Mouse (Mus musculus): Measurements from ENCODE around the gene Agbl1.

- TF ChIP-seq CTCF (conservative IDR thresholded peaks at IDR 0.05; ENCODE audit: insufficient read depth, insufficient read length, low read depth, low read length) (no peak), POLR2A (IDR thresholded peaks at IDR 0.05; ENCODE audit: low read depth, low read length) (no peak)
These were observed 186.5 kb downstream of the Agbl1 start for GRCm38 (mm10) chr7:76416084-76416597.

All from kidney, adult 2 months (tissue).